Mouse (Mus musculus): ENCODE results near the gene Mmab. TPM values are rescaled to one million over a fixed set of nuclear protein-coding genes. Genes with fewer than 3 reads are reported as not detected.

Mmab gene
- total and polyA plus RNA-seq, 2 experiments from 2014 or later = 17.0 to 19.7 TPM

DNA sequence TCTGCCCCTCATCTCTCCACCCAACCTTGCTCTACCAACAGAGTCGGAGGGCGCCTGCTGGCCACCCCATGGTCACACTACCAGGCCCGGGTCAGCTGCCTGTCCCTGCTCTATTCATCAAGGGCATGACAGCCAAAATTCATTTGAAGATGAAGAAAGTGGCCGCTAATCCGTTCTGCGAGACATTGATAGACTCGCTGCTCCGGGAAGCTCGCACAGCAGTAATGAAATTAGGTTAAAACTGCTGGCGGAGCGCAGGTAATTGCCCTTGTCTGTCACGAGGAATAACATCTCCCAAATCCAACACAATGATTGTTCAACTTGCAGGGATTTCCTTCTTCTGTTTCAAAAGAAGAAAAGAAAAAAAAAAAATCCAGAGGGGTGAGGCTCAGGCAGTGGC, 34.4 kb upstream of the Mmab start:
- Histone ChIP-seq H3K4me1 (ENCODE audit: control insufficient read depth, insufficient read depth) (no peaks in the 10 kb centered on the region), H3K4me3 (ENCODE audit: low read depth, low read length) (no peak overlapping the region), H3K9ac (replicated peaks; ENCODE audit: low read depth, low read length) (no peak overlapping the region), H3K36me3 (replicated peaks; ENCODE audit: control insufficient read depth, insufficient read depth, low read length) (no peaks in the 10 kb centered on the region), H3K4me2 (ENCODE audit: low read depth, low read length) (no peak overlapping the region), H3K27me3 (ENCODE audit: control insufficient read depth, insufficient read depth, low read length) (no peaks in the 10 kb centered on the region), H3K9me3 (replicated peaks; ENCODE audit: control insufficient read depth, low read length) (no peaks in the 10 kb centered on the region), H3K27ac (ENCODE audit: low read depth) (no peak overlapping the region)
- 90% methylated on average over 12 of the region's 12 CpGs for WGBS
- no peak for DNase-seq (ENCODE audit: low spot score)
- ATAC-seq (ENCODE audit: insufficient read depth, low read depth) = no peak
- TF ChIP-seq CTCF (IDR thresholded peaks at IDR 0.05; ENCODE audit: low read depth) (no peak), EP300 (IDR thresholded peaks at IDR 0.05; ENCODE audit: low read depth) (no peak)

- WGBS = 61% methylated on average over 35 of the region's 35 CpGs
- H3K27ac ChIP-seq (ENCODE audit: low read depth) = no peak overlapping the region
- DNase-seq (ENCODE audit: low spot score) (no peak), ATAC-seq (ENCODE audit: insufficient read depth, low read depth) (no peak)
- H3K36me3 ChIP-seq (replicated peaks; ENCODE audit: control insufficient read depth, insufficient read depth, low read length) = no peaks in the 10 kb centered on the region
- H3K9me3 ChIP-seq (replicated peaks; ENCODE audit: control insufficient read depth, low read length) = no peaks in the 10 kb centered on the region
- H3K27me3 ChIP-seq (ENCODE audit: control insufficient read depth, insufficient read depth, low read length) = no peaks in the 10 kb centered on the region
- no peaks in the 10 kb centered on the region for H3K4me1 ChIP-seq (ENCODE audit: control insufficient read depth, insufficient read depth)
- no peak for TF ChIP-seq CTCF (IDR thresholded peaks at IDR 0.05; ENCODE audit: low read depth)
- TF ChIP-seq EP300 (IDR thresholded peaks at IDR 0.05; ENCODE audit: low read depth) = no peak
- H3K4me3 ChIP-seq (ENCODE audit: low read depth, low read length) = no peak overlapping the region
- H3K4me2 ChIP-seq (ENCODE audit: low read depth, low read length) = no peak overlapping the region
- H3K9ac ChIP-seq (replicated peaks; ENCODE audit: low read depth, low read length) = no peak overlapping the region
Measured at GRCm38 (mm10) chr5:114474741-114475491, 31.1 kb upstream of the Mmab start.

DNA sequence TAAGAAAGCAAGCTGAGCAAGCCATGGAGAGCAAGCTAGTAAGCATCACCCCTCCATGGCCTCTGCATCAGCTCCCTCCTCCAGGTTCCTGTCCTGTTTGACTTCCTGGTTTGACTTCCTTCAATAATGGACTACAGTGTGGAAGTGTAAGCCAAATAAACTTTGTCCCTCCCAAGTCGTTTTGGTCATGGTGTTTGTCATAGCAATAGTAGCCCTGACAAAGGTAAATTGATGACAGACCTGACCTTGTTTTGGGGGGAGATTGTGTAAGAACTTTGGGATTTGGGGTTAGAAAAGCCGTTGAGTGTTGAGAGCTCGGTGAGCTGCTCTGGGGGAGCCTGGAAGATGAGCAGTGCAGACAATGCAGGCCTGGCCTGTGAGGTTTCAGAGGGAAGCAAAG, 26.5 kb upstream of the Mmab start:
- Histone ChIP-seq H3K36me3 (replicated peaks; ENCODE audit: control insufficient read depth, insufficient read depth, low read length) (no peaks in the 10 kb centered on the region), H3K27me3 (ENCODE audit: control insufficient read depth, insufficient read depth, low read length) (no peaks in the 10 kb centered on the region), H3K27ac (ENCODE audit: low read depth) (no peak overlapping the region), H3K9ac (replicated peaks; ENCODE audit: low read depth, low read length) (no peak overlapping the region), H3K4me1 (ENCODE audit: control insufficient read depth, insufficient read depth) (peaks cover 8% of the 10 kb centered on the region; the same call in 1 of the 2 replicates), H3K4me2 (ENCODE audit: low read depth, low read length) (no peak overlapping the region), H3K9me3 (replicated peaks; ENCODE audit: control insufficient read depth, low read length) (no peaks in the 10 kb centered on the region), H3K4me3 (ENCODE audit: low read depth, low read length) (no peak overlapping the region)
- WGBS = 67% methylated on average over 3 of the region's 3 CpGs
- DNase-seq (ENCODE audit: low spot score) (no peak), ATAC-seq (ENCODE audit: insufficient read depth, low read depth) (no peak)
- TF ChIP-seq EP300 (IDR thresholded peaks at IDR 0.05; ENCODE audit: low read depth) = no peak
- TF ChIP-seq CTCF (IDR thresholded peaks at IDR 0.05; ENCODE audit: low read depth) = no peak

- Histone ChIP-seq H3K9me3 (replicated peaks; ENCODE audit: control insufficient read depth, low read length) (no peaks in the 10 kb centered on the region), H3K4me2 (ENCODE audit: low read depth, low read length) (no peak overlapping the region), H3K27ac (ENCODE audit: low read depth) (no peak overlapping the region), H3K4me1 (ENCODE audit: control insufficient read depth, insufficient read depth) (peaks cover 8% of the 10 kb centered on the region; the same call in 1 of the 2 replicates), H3K36me3 (replicated peaks; ENCODE audit: control insufficient read depth, insufficient read depth, low read length) (no peaks in the 10 kb centered on the region), H3K27me3 (ENCODE audit: control insufficient read depth, insufficient read depth, low read length) (no peaks in the 10 kb centered on the region), H3K4me3 (ENCODE audit: low read depth, low read length) (no peak overlapping the region), H3K9ac (replicated peaks; ENCODE audit: low read depth, low read length) (no peak overlapping the region)
- 67% methylated on average over 4 of the region's 4 CpGs for WGBS
- TF ChIP-seq EP300 (IDR thresholded peaks at IDR 0.05; ENCODE audit: low read depth) (no peak), CTCF (IDR thresholded peaks at IDR 0.05; ENCODE audit: low read depth) (no peak)
- DNase-seq (ENCODE audit: low spot score) (no peak), ATAC-seq (ENCODE audit: insufficient read depth, low read depth) (no peak)
Measured at GRCm38 (mm10) chr5:114468007-114468406, 24.1 kb upstream of the Mmab start.

GRCm38 (mm10) chr5:114467430-114467829, 23.6 kb upstream of the Mmab start:
- Histone ChIP-seq H3K27ac (ENCODE audit: low read depth) (no peak overlapping the region), H3K9ac (replicated peaks; ENCODE audit: low read depth, low read length) (no peak overlapping the region), H3K36me3 (replicated peaks; ENCODE audit: control insufficient read depth, insufficient read depth, low read length) (no peaks in the 10 kb centered on the region), H3K9me3 (replicated peaks; ENCODE audit: control insufficient read depth, low read length) (no peaks in the 10 kb centered on the region), H3K4me3 (ENCODE audit: low read depth, low read length) (peak overlapping the region; percentile 30), H3K4me1 (ENCODE audit: control insufficient read depth, insufficient read depth) (peaks cover 10% of the 10 kb centered on the region; the same call in 1 of the 2 replicates), H3K27me3 (ENCODE audit: control insufficient read depth, insufficient read depth, low read length) (no peaks in the 10 kb centered on the region), H3K4me2 (ENCODE audit: low read depth, low read length) (peak overlapping the region; percentile 59)
- TF ChIP-seq EP300 (IDR thresholded peaks at IDR 0.05; ENCODE audit: low read depth) (no peak), CTCF (IDR thresholded peaks at IDR 0.05; ENCODE audit: low read depth) (no peak)
- ATAC-seq (ENCODE audit: insufficient read depth, low read depth) = peak; percentile 58
- peak; percentile 43 for DNase-seq (ENCODE audit: low spot score)
- WGBS = 2% methylated on average over 9 of the region's 13 CpGs

Data from heart, postnatal 0 days (tissue).